Mouse (Mus musculus) gastrocnemius, postnatal 10 days (tissue): ENCODE measurements around the gene Ifih1. TPM values are rescaled to one million over a fixed set of nuclear protein-coding genes. Genes with fewer than 3 reads are reported as not detected.

Source experiments
- DNase-seq: peaks from one replicate; pipeline ENCODE4 v3.0.0; 2021; ENCODE audit warnings: mixed read lengths
- total RNA-seq, 2 experiments: library from RNA; stranded (reverse); gene quantifications; 2 replicates each; pipeline ENCODE4 v1.2.3; 2021

Gene Ifih1
- total RNA-seq, 2 experiments from 2014 or later: 1.8 to 2.4 TPM

GRCm38 (mm10) chr2:62549131-62549530 is 96.9 kb downstream of the Ifih1 start:
- DNase-seq: no peak

GRCm38 (mm10) chr2:62548104-62548503 is 98.0 kb downstream of the Ifih1 start:
- DNase-seq: no peak

Other genes starting within 250 kb of the Ifih1 start
- gene Dpp4, start 234.0 kb downstream of the Ifih1 start, total RNA-seq: 1 to 10 TPM; 7.8 to 9.3 TPM
- under 1 TPM in 1 of 2 experiments, not detected in 1; 0.25 TPM for gene Gcg, start 162.6 kb downstream of the Ifih1 start, total RNA-seq
- gene Fap, start 72.2 kb downstream of the Ifih1 start, total RNA-seq: 10 to 100 TPM; 26.5 to 43.1 TPM
- gene Gca, start 18.0 kb upstream of the Ifih1 start, total RNA-seq: 1 to 10 TPM; 2.2 to 3.1 TPM